Mouse (Mus musculus): ENCODE measurements at regions not wholly inside any gene's neighbourhood (a gene's known extent, or its start where the extent isn't known, plus 50 kb on each side); places are given as distances from the start of the nearest gene placed in this dataset.

- no peak for ATAC-seq (ENCODE audit: insufficient number of reproducible peaks, low FRiP score)
- 61% methylated on average over 2 of the region's 2 CpGs for WGBS
- Histone ChIP-seq H3K4me2 (no peak overlapping the region), H3K4me3 (no peak overlapping the region), H3K4me1 (replicated peaks) (peaks cover 18% of the 10 kb centered on the region), H3K9me3 (replicated peaks) (no peaks in the 10 kb centered on the region), H3K9ac (no peak overlapping the region), H3K27me3 (replicated peaks) (no peaks in the 10 kb centered on the region), H3K27ac (ENCODE audit: poor library complexity, severe bottlenecking) (peak overlapping the region; percentile 20), H3K36me3 (no peaks in the 10 kb centered on the region)
Observed at GRCm38 (mm10) chr13:72418285-72418684, 210.3 kb upstream of the Irx2 start.

GRCm38 (mm10) chr13:72419532-72419931, 209.1 kb upstream of the Irx2 start:
- WGBS: 38% methylated on average over 4 of the region's 4 CpGs
- no peaks in the 10 kb centered on the region for H3K9me3 ChIP-seq (replicated peaks)
- no peak overlapping the region for H3K9ac ChIP-seq
- H3K4me1 ChIP-seq (replicated peaks): peaks cover 18% of the 10 kb centered on the region
- H3K27me3 ChIP-seq (replicated peaks): no peaks in the 10 kb centered on the region
- H3K36me3 ChIP-seq: no peaks in the 10 kb centered on the region
- peak; percentile 71; the same call in 1 of the 2 replicates for ATAC-seq (ENCODE audit: insufficient number of reproducible peaks, low FRiP score)
- H3K27ac ChIP-seq (ENCODE audit: poor library complexity, severe bottlenecking): peak overlapping the region; percentile 68
- H3K4me2 ChIP-seq: no peak overlapping the region
- H3K4me3 ChIP-seq: no peak overlapping the region

- H3K36me3 ChIP-seq: no peaks in the 10 kb centered on the region
- ATAC-seq (ENCODE audit: insufficient number of reproducible peaks, low FRiP score): no peak
- WGBS: 40% methylated on average over 8 of the region's 8 CpGs
- no peak overlapping the region for H3K27ac ChIP-seq (ENCODE audit: poor library complexity, severe bottlenecking)
- no peaks in the 10 kb centered on the region for H3K9me3 ChIP-seq (replicated peaks)
- no peak overlapping the region for H3K9ac ChIP-seq
- H3K4me3 ChIP-seq: no peak overlapping the region
- H3K4me2 ChIP-seq: no peak overlapping the region
- no peaks in the 10 kb centered on the region for H3K27me3 ChIP-seq (replicated peaks)
- peaks cover 8% of the 10 kb centered on the region; the same call in 1 of the 2 replicates for H3K4me1 ChIP-seq (replicated peaks)
Observed at GRCm38 (mm10) chr13:72425917-72426316, 202.7 kb upstream of the Irx2 start.

GRCm38 (mm10) chr13:72445336-72445735, 183.3 kb upstream of the Irx2 start:
- no peak overlapping the region for H3K27ac ChIP-seq (ENCODE audit: poor library complexity, severe bottlenecking)
- peaks cover 5% of the 10 kb centered on the region; the same call in 1 of the 2 replicates for H3K4me1 ChIP-seq (replicated peaks)
- no peaks in the 10 kb centered on the region for H3K27me3 ChIP-seq (replicated peaks)
- H3K4me2 ChIP-seq: no peak overlapping the region
- H3K4me3 ChIP-seq: no peak overlapping the region
- H3K36me3 ChIP-seq: no peaks in the 10 kb centered on the region
- no peak for ATAC-seq (ENCODE audit: insufficient number of reproducible peaks, low FRiP score)
- no peak overlapping the region for H3K9ac ChIP-seq
- 57% methylated on average over 3 of the region's 3 CpGs for WGBS
- no peaks in the 10 kb centered on the region for H3K9me3 ChIP-seq (replicated peaks)

- Histone ChIP-seq H3K4me2 (no peak overlapping the region), H3K9me3 (replicated peaks) (no peaks in the 10 kb centered on the region)
Observed at GRCm38 (mm10) chr13:72448458-72449058, 180.1 kb upstream of the Irx2 start.

GRCm38 (mm10) chr13:72495353-72495752, 133.3 kb upstream of the Irx2 start:
- WGBS: 79% methylated on average over 7 of the region's 7 CpGs
- Histone ChIP-seq H3K27me3 (replicated peaks) (peaks cover 4% of the 10 kb centered on the region; the same call in 1 of the 2 replicates), H3K9ac (no peak overlapping the region), H3K4me2 (no peak overlapping the region), H3K27ac (ENCODE audit: poor library complexity, severe bottlenecking) (no peak overlapping the region), H3K4me1 (replicated peaks) (peaks cover 7% of the 10 kb centered on the region), H3K36me3 (no peaks in the 10 kb centered on the region), H3K4me3 (no peak overlapping the region), H3K9me3 (replicated peaks) (no peaks in the 10 kb centered on the region; the same call in 1 of the 2 replicates)
- no peak for ATAC-seq (ENCODE audit: insufficient number of reproducible peaks, low FRiP score)

More at GRCm38 (mm10) chr13:72448458-72449058, 180.1 kb upstream of the Irx2 start:
- 72% methylated on average over 5 of the region's 5 CpGs for WGBS
- H3K27ac ChIP-seq (ENCODE audit: poor library complexity, severe bottlenecking): no peak overlapping the region
- ATAC-seq (ENCODE audit: insufficient number of reproducible peaks, low FRiP score): no peak
- H3K9ac ChIP-seq: no peak overlapping the region
- H3K36me3 ChIP-seq: no peaks in the 10 kb centered on the region
- H3K4me3 ChIP-seq: no peak overlapping the region
- peaks cover 5% of the 10 kb centered on the region; the same call in 1 of the 2 replicates for H3K4me1 ChIP-seq (replicated peaks)
- H3K27me3 ChIP-seq (replicated peaks): no peaks in the 10 kb centered on the region

GRCm38 (mm10) chr13:72497036-72497435, 131.6 kb upstream of the Irx2 start:
- no peak for ATAC-seq (ENCODE audit: insufficient number of reproducible peaks, low FRiP score)
- Histone ChIP-seq H3K4me2 (peak overlapping the region; percentile 44; the same call in 1 of the 2 replicates), H3K36me3 (no peaks in the 10 kb centered on the region), H3K9ac (no peak overlapping the region), H3K4me3 (no peak overlapping the region), H3K27me3 (replicated peaks) (peaks cover 4% of the 10 kb centered on the region), H3K4me1 (replicated peaks) (peaks cover 7% of the 10 kb centered on the region), H3K27ac (ENCODE audit: poor library complexity, severe bottlenecking) (no peak overlapping the region), H3K9me3 (replicated peaks) (no peaks in the 10 kb centered on the region)
- 67% methylated on average over 5 of the region's 5 CpGs for WGBS

- WGBS: 3% methylated on average over 10 of the region's 10 CpGs
- no peak overlapping the region for H3K4me3 ChIP-seq
- no peaks in the 10 kb centered on the region for H3K36me3 ChIP-seq
- H3K9ac ChIP-seq: no peak overlapping the region
- peaks cover 7% of the 10 kb centered on the region for H3K4me1 ChIP-seq (replicated peaks)
- no peaks in the 10 kb centered on the region for H3K9me3 ChIP-seq (replicated peaks)
- H3K27ac ChIP-seq (ENCODE audit: poor library complexity, severe bottlenecking): no peak overlapping the region
- H3K4me2 ChIP-seq: peak overlapping the region; percentile 44; the same call in 1 of the 2 replicates
- peak; percentile 51; the same call in 1 of the 2 replicates for ATAC-seq (ENCODE audit: insufficient number of reproducible peaks, low FRiP score)
- peaks cover 4% of the 10 kb centered on the region for H3K27me3 ChIP-seq (replicated peaks)
Observed at GRCm38 (mm10) chr13:72497521-72497920, 131.1 kb upstream of the Irx2 start.

- Histone ChIP-seq H3K4me3 (no peak overlapping the region), H3K27me3 (replicated peaks) (no peaks in the 10 kb centered on the region; the same call in 1 of the 2 replicates), H3K4me2 (no peak overlapping the region), H3K9ac (no peak overlapping the region), H3K4me1 (replicated peaks) (no peaks in the 10 kb centered on the region), H3K27ac (ENCODE audit: poor library complexity, severe bottlenecking) (no peak overlapping the region), H3K9me3 (replicated peaks) (no peaks in the 10 kb centered on the region), H3K36me3 (no peaks in the 10 kb centered on the region)
- whole genome bisulfite sequencing: 80% methylated on average over 4 of the region's 4 CpGs
- no peak for ATAC-seq (ENCODE audit: insufficient number of reproducible peaks, low FRiP score)
Observed at GRCm38 (mm10) chr13:72505954-72506353, 122.7 kb upstream of the Irx2 start.

- WGBS: 85% methylated on average over 4 of the region's 4 CpGs
- Histone ChIP-seq H3K27me3 (replicated peaks) (no peaks in the 10 kb centered on the region), H3K9ac (no peak overlapping the region), H3K36me3 (no peaks in the 10 kb centered on the region), H3K4me3 (no peak overlapping the region), H3K27ac (ENCODE audit: poor library complexity, severe bottlenecking) (no peak overlapping the region), H3K4me2 (no peak overlapping the region), H3K9me3 (replicated peaks) (no peaks in the 10 kb centered on the region), H3K4me1 (replicated peaks) (no peaks in the 10 kb centered on the region)
- ATAC-seq (ENCODE audit: insufficient number of reproducible peaks, low FRiP score): no peak
Observed at GRCm38 (mm10) chr13:72538633-72539032, 90.0 kb upstream of the Irx2 start.

- ATAC-seq (ENCODE audit: insufficient number of reproducible peaks, low FRiP score): no peak
- H3K9ac ChIP-seq: no peak overlapping the region
- H3K9me3 ChIP-seq (replicated peaks): no peaks in the 10 kb centered on the region
- no peak overlapping the region for H3K4me3 ChIP-seq
- no peak overlapping the region for H3K27ac ChIP-seq (ENCODE audit: poor library complexity, severe bottlenecking)
- H3K4me1 ChIP-seq (replicated peaks): no peaks in the 10 kb centered on the region
- H3K4me2 ChIP-seq: no peak overlapping the region
- H3K36me3 ChIP-seq: no peaks in the 10 kb centered on the region
- no peaks in the 10 kb centered on the region for H3K27me3 ChIP-seq (replicated peaks)
- 88% methylated on average over 3 of the region's 3 CpGs for WGBS
Observed at GRCm38 (mm10) chr13:72541706-72542105, 86.9 kb upstream of the Irx2 start.

- Histone ChIP-seq H3K9ac (no peak overlapping the region), H3K27me3 (replicated peaks) (no peaks in the 10 kb centered on the region), H3K36me3 (no peaks in the 10 kb centered on the region), H3K4me2 (no peak overlapping the region), H3K4me3 (no peak overlapping the region), H3K9me3 (replicated peaks) (no peaks in the 10 kb centered on the region), H3K27ac (ENCODE audit: poor library complexity, severe bottlenecking) (no peak overlapping the region), H3K4me1 (replicated peaks) (no peaks in the 10 kb centered on the region)
- WGBS: 67% methylated on average over 8 of the region's 8 CpGs
- ATAC-seq (ENCODE audit: insufficient number of reproducible peaks, low FRiP score): no peak
Observed at GRCm38 (mm10) chr13:72557951-72558350, 70.7 kb upstream of the Irx2 start.
